Mouse (Mus musculus) embryonic facial prominence, embryonic 10.5 days (tissue): ENCODE data around the gene Sbf2. TPM values are rescaled to one million over a fixed set of nuclear protein-coding genes. Genes with fewer than 3 reads are reported as not detected.

Experiments used
- DNase-seq: peaks from one replicate; pipeline ENCODE4 v3.0.0-alpha.2; 2017; ENCODE audit warnings: low spot score
- H3K27ac ChIP-seq: fragments of 300-500 bp; sonication (generic); replicated peaks from 2 replicates; pipeline ENCODE4 v1.5.1; 2016; ENCODE audit warnings: mild to moderate bottlenecking
- H3K27me3 ChIP-seq: fragments of 300-500 bp; sonication (generic); replicated peaks from 2 replicates; pipeline ENCODE4 v1.6.1; 2016; ENCODE audit warnings: low read depth, mild to moderate bottlenecking; ENCODE audit not compliant: poor library complexity, severe bottlenecking
- H3K36me3 ChIP-seq: fragments of 300-500 bp; sonication (generic); replicated peaks from 2 replicates; pipeline ENCODE4 v1.6.1; 2016; ENCODE audit warnings: mild to moderate bottlenecking, moderate library complexity
- H3K4me1 ChIP-seq: fragments of 300-500 bp; sonication (generic); 2 replicates; pipeline ENCODE4 v1.6.1; 2016
- H3K4me3 ChIP-seq: fragments of 300-500 bp; sonication (generic); 2 replicates; pipeline ENCODE4 v1.5.1; 2016; ENCODE audit warnings: mild to moderate bottlenecking, moderate library complexity
- H3K9me3 ChIP-seq: fragments of 300-500 bp; sonication (generic); 2 replicates; pipeline ENCODE4 v1.6.1; 2016; ENCODE audit warnings: mild to moderate bottlenecking
- WGBS: fragments of 180-500 bp; shearing (Covaris S2); methylation state at CpG from one replicate; pipeline ENCODE4 v1.1.7; 2016; 5-methylcytosine and 5-hydroxymethylcytosine counted together
- polyA plus RNA-seq: library from polyadenylated mRNA; unstranded; fragments of >200 nt; fragmentation: Nextera tagmentation; extraction: Ambion mirVana; gene quantifications from 2 replicates; pipeline ENCODE4 v1.2.1, GENCODE M21; 2016

The Sbf2 gene
- polyA plus RNA-seq, 1 experiment from 2014 or later: 27.8 TPM

- DNase-seq: no peak
- no peaks in the 10 kb centered on the region for H3K9me3 ChIP-seq
- peak overlapping the region; percentile 44; the same call in 1 of the 2 replicates for H3K27ac ChIP-seq
- H3K27me3 ChIP-seq: no peaks in the 10 kb centered on the region
- peaks cover 68% of the 10 kb centered on the region for H3K36me3 ChIP-seq
- H3K4me3 ChIP-seq: no peak overlapping the region
- 73% methylated on average over 9 of the region's 9 CpGs for WGBS
- peaks cover 10% of the 10 kb centered on the region; the same call in 1 of the 2 replicates for H3K4me1 ChIP-seq
Observed at GRCm38 (mm10) chr7:110271814-110272213, 342.9 kb downstream of the Sbf2 start.

GRCm38 (mm10) chr7:110270455-110270854 lies 344.3 kb downstream of the Sbf2 start:
- no peak overlapping the region for H3K27ac ChIP-seq
- no peak for DNase-seq
- 92% methylated on average over 7 of the region's 7 CpGs for WGBS
- H3K27me3 ChIP-seq: no peaks in the 10 kb centered on the region
- no peak overlapping the region for H3K4me3 ChIP-seq
- H3K36me3 ChIP-seq: peaks cover 55% of the 10 kb centered on the region
- H3K4me1 ChIP-seq: peaks cover 10% of the 10 kb centered on the region; the same call in 1 of the 2 replicates
- H3K9me3 ChIP-seq: no peaks in the 10 kb centered on the region

- no peaks in the 10 kb centered on the region for H3K9me3 ChIP-seq
- peaks cover 10% of the 10 kb centered on the region; the same call in 1 of the 2 replicates for H3K4me1 ChIP-seq
- no peak for DNase-seq
- no peak overlapping the region for H3K27ac ChIP-seq
- H3K36me3 ChIP-seq: peaks cover 49% of the 10 kb centered on the region
- WGBS: 89% methylated on average over 14 of the region's 14 CpGs
- H3K27me3 ChIP-seq: no peaks in the 10 kb centered on the region
- H3K4me3 ChIP-seq: no peak overlapping the region
Observed at GRCm38 (mm10) chr7:110269777-110270176, 344.9 kb downstream of the Sbf2 start.

- Histone ChIP-seq H3K27ac (no peak overlapping the region), H3K27me3 (no peaks in the 10 kb centered on the region), H3K36me3 (peaks cover 36% of the 10 kb centered on the region), H3K4me1 (peaks cover 10% of the 10 kb centered on the region; the same call in 1 of the 2 replicates), H3K4me3 (no peak overlapping the region), H3K9me3 (no peaks in the 10 kb centered on the region)
- no peak for DNase-seq
- WGBS: 85% methylated on average over 4 of the region's 4 CpGs
Observed at GRCm38 (mm10) chr7:110268511-110268910, 346.2 kb downstream of the Sbf2 start.

GRCm38 (mm10) chr7:110267994-110268393 lies 346.7 kb downstream of the Sbf2 start:
- Histone ChIP-seq H3K4me1 (peaks cover 10% of the 10 kb centered on the region; the same call in 1 of the 2 replicates), H3K4me3 (no peak overlapping the region), H3K9me3 (no peaks in the 10 kb centered on the region), H3K36me3 (peaks cover 32% of the 10 kb centered on the region), H3K27me3 (no peaks in the 10 kb centered on the region), H3K27ac (no peak overlapping the region)
- DNase-seq: no peak
- 94% methylated on average over 9 of the region's 9 CpGs for whole genome bisulfite sequencing

- Histone ChIP-seq H3K36me3 (peaks cover 27% of the 10 kb centered on the region), H3K4me1 (peaks cover 6% of the 10 kb centered on the region; the same call in 1 of the 2 replicates), H3K9me3 (no peaks in the 10 kb centered on the region), H3K4me3 (no peak overlapping the region), H3K27me3 (no peaks in the 10 kb centered on the region), H3K27ac (no peak overlapping the region)
- no peak for DNase-seq
Observed at GRCm38 (mm10) chr7:110267014-110267413, 347.7 kb downstream of the Sbf2 start.

- H3K36me3 ChIP-seq: peaks cover 23% of the 10 kb centered on the region
- WGBS: 33% methylated on average over 7 of the region's 7 CpGs
- no peak overlapping the region for H3K27ac ChIP-seq
- peak; percentile 88 for DNase-seq
- H3K27me3 ChIP-seq: no peaks in the 10 kb centered on the region
- 0 out of 2 replicates have a peak, but pooled peaks cover 4% of the 10 kb centered on the region for H3K4me1 ChIP-seq
- H3K4me3 ChIP-seq: no peak overlapping the region
- H3K9me3 ChIP-seq: no peaks in the 10 kb centered on the region
Observed at GRCm38 (mm10) chr7:110265796-110266195, 348.9 kb downstream of the Sbf2 start.

- WGBS: 82% methylated on average over 1 of the region's 1 CpGs
- Histone ChIP-seq H3K9me3 (no peaks in the 10 kb centered on the region), H3K27me3 (no peaks in the 10 kb centered on the region), H3K4me3 (no peak overlapping the region), H3K36me3 (peaks cover 9% of the 10 kb centered on the region; the same call in 1 of the 2 replicates), H3K27ac (no peak overlapping the region), H3K4me1 (0 out of 2 replicates have a peak, but pooled peaks cover 4% of the 10 kb centered on the region)
- DNase-seq: no peak
Observed at GRCm38 (mm10) chr7:110263474-110263873, 351.2 kb downstream of the Sbf2 start.

GRCm38 (mm10) chr7:110262661-110263060 lies 352.1 kb downstream of the Sbf2 start:
- WGBS: 85% methylated on average over 1 of the region's 1 CpGs
- H3K4me3 ChIP-seq: no peak overlapping the region
- H3K4me1 ChIP-seq: 0 out of 2 replicates have a peak, but pooled peaks cover 4% of the 10 kb centered on the region
- no peak overlapping the region for H3K27ac ChIP-seq
- no peaks in the 10 kb centered on the region for H3K27me3 ChIP-seq
- peaks cover 8% of the 10 kb centered on the region; the same call in 1 of the 2 replicates for H3K36me3 ChIP-seq
- H3K9me3 ChIP-seq: no peaks in the 10 kb centered on the region
- no peak for DNase-seq

- WGBS: 83% methylated on average over 4 of the region's 4 CpGs
- no peak overlapping the region for H3K4me3 ChIP-seq
- no peaks in the 10 kb centered on the region for H3K9me3 ChIP-seq
- no peak for DNase-seq
- H3K4me1 ChIP-seq: 0 out of 2 replicates have a peak, but pooled peaks cover 4% of the 10 kb centered on the region
- H3K27me3 ChIP-seq: no peaks in the 10 kb centered on the region
- H3K36me3 ChIP-seq: peaks cover 13% of the 10 kb centered on the region; the same call in 1 of the 2 replicates
- H3K27ac ChIP-seq: no peak overlapping the region
Observed at GRCm38 (mm10) chr7:110261807-110262206, 352.9 kb downstream of the Sbf2 start.

GRCm38 (mm10) chr7:110259966-110260711 lies 354.6 kb downstream of the Sbf2 start:
- H3K36me3 ChIP-seq: peaks cover 14% of the 10 kb centered on the region; the same call in 1 of the 2 replicates
- H3K9me3 ChIP-seq: no peaks in the 10 kb centered on the region
- no peak overlapping the region for H3K4me3 ChIP-seq
- 0 out of 2 replicates have a peak, but pooled peaks cover 4% of the 10 kb centered on the region for H3K4me1 ChIP-seq
- no peak for DNase-seq
- H3K27ac ChIP-seq: no peak overlapping the region; the same call in 1 of the 2 replicates
- H3K27me3 ChIP-seq: no peaks in the 10 kb centered on the region
- 80% methylated on average over 4 of the region's 4 CpGs for WGBS

GRCm38 (mm10) chr7:110258196-110258950 lies 356.3 kb downstream of the Sbf2 start:
- WGBS: 84% methylated on average over 11 of the region's 11 CpGs

More at GRCm38 (mm10) chr7:110258196-110258950, 356.3 kb downstream of the Sbf2 start:
- H3K27me3 ChIP-seq: no peaks in the 10 kb centered on the region
- no peak overlapping the region for H3K27ac ChIP-seq
- H3K4me1 ChIP-seq: 0 out of 2 replicates have a peak, but pooled peaks cover 4% of the 10 kb centered on the region
- DNase-seq: no peak
- no peaks in the 10 kb centered on the region for H3K9me3 ChIP-seq
- no peak overlapping the region for H3K4me3 ChIP-seq
- peaks cover 16% of the 10 kb centered on the region for H3K36me3 ChIP-seq
